Mouse (Mus musculus) forebrain, embryonic 11.5 days (tissue): ENCODE results near the gene Tubb2b. TPM values are rescaled to one million over a fixed set of nuclear protein-coding genes. Genes with fewer than 3 reads are reported as not detected.

Source experiments
- ATAC-seq: fragments of 200-750 bp; cut with Nextera tagmentation; replicated peaks from 2 replicates; pipeline ENCODE4 v1.8.0; 2017; ENCODE audit warnings: moderate TSS enrichment; ENCODE audit not compliant: low FRiP score
- DNase-seq: peaks from one replicate; pipeline ENCODE4 v3.0.0-alpha.2; 2017; ENCODE audit warnings: low spot score
- H3K27ac ChIP-seq: fragments of 300-500 bp; sonication (generic); 2 replicates; pipeline ENCODE4 v1.5.1; 2014; ENCODE audit warnings: low read depth, low read length
- H3K27me3 ChIP-seq: fragments of 300-500 bp; sonication (generic); 2 replicates; pipeline ENCODE4 v1.6.1; 2014; ENCODE audit warnings: mild to moderate bottlenecking, low read length, mixed read lengths; ENCODE audit not compliant: control insufficient read depth, insufficient read depth
- H3K36me3 ChIP-seq: fragments of 300-500 bp; sonication (generic); 2 replicates; pipeline ENCODE4 v1.6.1; 2014; ENCODE audit warnings: mild to moderate bottlenecking, low read length, moderate library complexity, mixed read lengths; ENCODE audit not compliant: control insufficient read depth, insufficient read depth
- H3K4me1 ChIP-seq: fragments of 300-500 bp; sonication (generic); replicated peaks from 2 replicates; pipeline ENCODE4 v1.6.1; 2014; ENCODE audit warnings: low read length, mixed read lengths; ENCODE audit not compliant: control insufficient read depth, insufficient read depth
- H3K4me2 ChIP-seq: fragments of 300-500 bp; sonication (generic); 2 replicates; pipeline ENCODE4 v1.6.1; 2014; ENCODE audit warnings: low read depth, mild to moderate bottlenecking, low read length, moderate library complexity, mixed read lengths; ENCODE audit not compliant: severe bottlenecking
- H3K4me3 ChIP-seq: fragments of 300-500 bp; sonication (generic); 2 replicates; pipeline ENCODE4 v1.5.1; 2014; ENCODE audit warnings: low read depth, low read length
- H3K9ac ChIP-seq: fragments of 300-500 bp; sonication (generic); 2 replicates; pipeline ENCODE4 v1.6.1; 2014; ENCODE audit warnings: low read length
- H3K9me3 ChIP-seq: fragments of 300-500 bp; sonication (generic); 2 replicates; pipeline ENCODE4 v1.6.1; 2016; ENCODE audit warnings: low read length, mixed read lengths; ENCODE audit not compliant: control insufficient read depth
- WGBS: fragments of 180-500 bp; shearing (Covaris S2); extraction: QIAGEN DNeasy Blood & Tissue Kit; methylation state at CpG from one replicate; pipeline ENCODE4 v1.1.7; 2014; 5-methylcytosine and 5-hydroxymethylcytosine counted together
- polyA plus RNA-seq: library from polyadenylated mRNA; unstranded; fragments of >200 nt; fragmentation: Nextera tagmentation; extraction: Ambion mirVana; gene quantifications from 2 replicates; pipeline ENCODE4 v1.2.1, GENCODE M21; 2014

Tubb2b gene
- polyA plus RNA-seq, 1 experiment from 2014 or later: 232 TPM

DNA sequence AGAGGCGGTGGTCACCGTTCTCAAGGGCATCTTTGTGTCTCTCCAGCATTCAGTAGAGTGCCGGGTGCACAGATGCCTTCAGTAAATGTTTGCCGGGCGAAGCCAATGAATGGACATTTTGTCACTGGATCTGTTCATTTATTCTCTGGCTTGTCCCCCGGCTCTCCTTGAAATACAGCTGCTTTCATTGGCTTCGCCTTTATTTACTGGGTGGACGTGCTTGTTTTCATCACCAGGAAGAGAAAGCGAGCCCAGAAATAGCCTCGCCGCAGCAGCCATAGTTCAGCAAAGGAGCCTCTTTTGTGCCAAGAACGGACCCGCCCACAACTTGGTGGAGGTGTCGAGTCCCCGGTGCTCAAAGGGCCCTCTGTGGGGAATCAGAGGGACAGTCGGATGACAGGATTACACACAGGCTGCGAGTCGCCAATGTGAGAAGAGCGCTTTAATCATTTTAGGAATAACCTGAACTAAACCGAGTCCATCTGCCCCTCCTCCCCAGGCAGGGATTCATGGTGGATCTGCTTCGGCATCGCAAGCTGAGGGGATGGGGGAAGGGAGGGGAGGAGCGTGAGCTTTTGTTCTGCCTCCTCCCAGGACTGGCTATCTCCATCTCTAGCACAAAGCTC, 18.6 kb upstream of the Tubb2b start:
- peak; percentile 90 for ATAC-seq
- Histone ChIP-seq H3K4me2 (peak overlapping the region; percentile 63), H3K4me3 (peak overlapping the region; percentile 27), H3K9ac (peak overlapping the region; percentile 66), H3K27ac (peak overlapping the region; percentile 100), H3K27me3 (no peaks in the 10 kb centered on the region), H3K36me3 (no peaks in the 10 kb centered on the region), H3K9me3 (no peaks in the 10 kb centered on the region), H3K4me1 (peaks cover 25% of the 10 kb centered on the region)
- peak; percentile 90 for DNase-seq
- WGBS: under 1% methylated on average over 23 of the region's 23 CpGs

DNA sequence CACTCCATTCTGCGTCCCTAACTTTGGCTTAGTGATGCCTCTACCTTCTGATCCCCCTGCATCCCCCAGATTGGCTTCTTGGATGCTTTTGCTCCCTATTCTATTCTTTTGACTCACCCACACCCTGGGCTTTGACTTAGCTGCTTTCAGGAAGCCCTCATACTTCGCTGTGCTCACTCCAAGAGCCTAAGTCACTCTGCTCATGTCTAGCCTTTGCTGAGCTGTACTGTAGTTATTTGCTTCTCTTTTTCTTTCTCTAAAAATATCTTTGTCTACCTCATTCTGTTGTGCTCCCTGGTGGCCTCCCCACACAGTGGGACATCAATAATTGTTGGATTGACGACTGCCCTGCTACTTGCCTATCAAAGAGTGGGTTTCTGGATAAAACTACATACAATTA, 17.9 kb upstream of the Tubb2b start:
- H3K4me1 ChIP-seq: peaks cover 25% of the 10 kb centered on the region

DNA sequence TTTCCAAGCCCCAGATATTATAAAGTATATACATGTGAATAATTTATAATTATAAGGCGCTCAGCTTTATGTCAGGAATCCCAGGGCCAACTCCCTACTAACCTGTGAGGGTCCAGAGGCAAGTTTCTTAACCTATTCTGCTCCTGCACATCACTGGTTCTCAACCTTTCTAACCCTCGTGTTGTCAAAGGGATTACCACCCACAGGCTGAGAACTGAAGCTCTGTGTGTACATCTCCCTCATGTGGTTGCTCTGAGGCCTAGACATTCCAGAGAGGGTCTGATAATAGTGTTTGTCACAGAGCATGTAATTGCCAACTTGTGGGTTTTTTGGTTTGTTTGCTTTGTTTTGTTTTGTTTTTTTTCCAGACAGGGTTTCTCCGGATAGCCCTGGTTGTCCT, 16.6 kb upstream of the Tubb2b start:
- DNase-seq: no peak
- no peak overlapping the region for H3K9ac ChIP-seq

More for the DNA sequence above, 17.9 kb upstream of the Tubb2b start:
- peak overlapping the region; percentile 63 for H3K4me2 ChIP-seq
- H3K9me3 ChIP-seq: no peaks in the 10 kb centered on the region
- H3K36me3 ChIP-seq: no peaks in the 10 kb centered on the region
- no peaks in the 10 kb centered on the region for H3K27me3 ChIP-seq
- ATAC-seq (no peak; the same call in 1 of the 2 replicates), DNase-seq (no peak)
- H3K27ac ChIP-seq: peak overlapping the region; percentile 100
- WGBS: 38% methylated on average over 3 of the region's 3 CpGs
- no peak overlapping the region for H3K4me3 ChIP-seq
- peak overlapping the region; percentile 66 for H3K9ac ChIP-seq

DNA sequence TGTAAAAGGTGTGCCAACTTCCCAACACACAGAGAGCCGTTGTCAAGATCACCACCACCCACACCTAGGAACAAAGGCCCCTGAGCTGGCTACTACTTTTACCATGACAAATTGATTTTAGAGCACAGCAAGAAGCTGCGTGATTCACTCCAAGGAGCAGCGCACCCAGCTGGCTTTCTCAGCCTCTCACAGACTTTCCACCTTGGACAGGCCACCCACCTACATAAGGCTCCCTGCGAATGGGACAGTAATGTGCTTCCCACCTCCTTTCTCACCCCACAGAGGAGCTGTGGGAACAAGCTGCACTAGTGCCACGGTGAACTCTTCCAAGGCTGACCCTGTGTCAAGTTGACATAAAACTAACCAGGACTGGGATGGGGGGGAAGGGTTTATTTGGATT, 13.1 kb upstream of the Tubb2b start:
- ATAC-seq (no peak), DNase-seq (no peak)
- Histone ChIP-seq H3K4me3 (no peak overlapping the region), H3K36me3 (no peaks in the 10 kb centered on the region), H3K9ac (no peak overlapping the region), H3K27ac (no peak overlapping the region), H3K27me3 (no peaks in the 10 kb centered on the region), H3K4me1 (peaks cover 8% of the 10 kb centered on the region), H3K4me2 (no peak overlapping the region), H3K9me3 (no peaks in the 10 kb centered on the region)
- WGBS: 75% methylated on average over 5 of the region's 5 CpGs

More for the DNA sequence above, 16.6 kb upstream of the Tubb2b start:
- no peak overlapping the region for H3K27ac ChIP-seq
- H3K4me3 ChIP-seq: no peak overlapping the region
- no peaks in the 10 kb centered on the region for H3K9me3 ChIP-seq
- no peak overlapping the region for H3K4me2 ChIP-seq
- H3K27me3 ChIP-seq: no peaks in the 10 kb centered on the region
- 60% methylated on average over 3 of the region's 3 CpGs for WGBS
- H3K36me3 ChIP-seq: no peaks in the 10 kb centered on the region
- H3K4me1 ChIP-seq: peaks cover 23% of the 10 kb centered on the region
- no peak for ATAC-seq

DNA sequence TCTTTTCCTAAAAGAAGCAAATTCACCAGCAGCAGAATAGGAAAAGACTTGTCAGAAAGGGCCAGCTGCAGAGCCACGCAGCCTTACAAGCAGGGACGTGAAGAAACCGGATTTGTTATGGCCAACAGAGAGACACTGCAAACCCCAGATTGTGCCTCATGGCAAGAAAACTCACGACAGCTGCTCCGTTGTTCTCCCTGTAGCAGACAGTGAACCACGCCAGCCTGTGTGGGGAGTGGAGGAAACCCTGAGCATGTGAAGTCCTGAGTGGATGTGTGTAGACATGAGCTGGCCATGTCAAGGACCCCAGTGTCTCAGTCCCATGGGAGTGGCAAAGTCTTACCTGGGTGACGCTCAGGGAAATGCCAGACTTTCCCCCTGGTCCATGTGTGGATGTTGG, 6.3 kb upstream of the Tubb2b start:
- H3K9me3 ChIP-seq: no peaks in the 10 kb centered on the region
- no peak overlapping the region for H3K4me2 ChIP-seq
- ATAC-seq: no peak
- peaks cover 12% of the 10 kb centered on the region for H3K4me1 ChIP-seq
- no peaks in the 10 kb centered on the region for H3K36me3 ChIP-seq
- no peak overlapping the region for H3K4me3 ChIP-seq
- no peak overlapping the region for H3K27ac ChIP-seq
- no peaks in the 10 kb centered on the region for H3K27me3 ChIP-seq
- no peak overlapping the region for H3K9ac ChIP-seq
- DNase-seq: no peak
- WGBS: 76% methylated on average over 7 of the region's 7 CpGs

DNA sequence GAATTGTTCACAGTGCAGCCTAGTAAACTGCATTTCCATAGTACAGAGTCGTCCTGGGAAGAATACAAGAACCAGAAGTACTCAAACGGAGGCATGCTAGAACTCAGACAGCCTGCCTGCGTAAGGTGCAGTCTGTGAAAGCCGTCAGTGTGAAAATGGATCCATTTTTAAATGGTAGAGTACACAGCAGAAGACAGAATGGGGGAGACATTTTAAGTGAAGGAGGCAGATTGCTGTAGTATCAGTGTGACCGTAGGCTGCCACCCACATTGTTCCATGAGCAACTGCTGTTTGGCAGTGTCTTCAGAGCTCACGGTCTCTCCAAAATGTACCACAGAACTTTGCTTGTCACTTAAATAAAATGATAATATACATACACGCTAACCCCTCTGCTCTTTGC, 4.0 kb upstream of the Tubb2b start:
- peak overlapping the region; percentile 80; the same call in 1 of the 2 replicates for H3K4me2 ChIP-seq
- peak overlapping the region; percentile 93; the same call in 1 of the 2 replicates for H3K4me3 ChIP-seq
- WGBS: 18% methylated on average over 7 of the region's 7 CpGs
- peaks cover 14% of the 10 kb centered on the region for H3K4me1 ChIP-seq
- no peak for ATAC-seq
- no peak for DNase-seq
- H3K9me3 ChIP-seq: no peaks in the 10 kb centered on the region
- peak overlapping the region; percentile 100 for H3K27ac ChIP-seq
- H3K36me3 ChIP-seq: no peaks in the 10 kb centered on the region
- H3K9ac ChIP-seq: peak overlapping the region; percentile 80
- H3K27me3 ChIP-seq: no peaks in the 10 kb centered on the region

DNA sequence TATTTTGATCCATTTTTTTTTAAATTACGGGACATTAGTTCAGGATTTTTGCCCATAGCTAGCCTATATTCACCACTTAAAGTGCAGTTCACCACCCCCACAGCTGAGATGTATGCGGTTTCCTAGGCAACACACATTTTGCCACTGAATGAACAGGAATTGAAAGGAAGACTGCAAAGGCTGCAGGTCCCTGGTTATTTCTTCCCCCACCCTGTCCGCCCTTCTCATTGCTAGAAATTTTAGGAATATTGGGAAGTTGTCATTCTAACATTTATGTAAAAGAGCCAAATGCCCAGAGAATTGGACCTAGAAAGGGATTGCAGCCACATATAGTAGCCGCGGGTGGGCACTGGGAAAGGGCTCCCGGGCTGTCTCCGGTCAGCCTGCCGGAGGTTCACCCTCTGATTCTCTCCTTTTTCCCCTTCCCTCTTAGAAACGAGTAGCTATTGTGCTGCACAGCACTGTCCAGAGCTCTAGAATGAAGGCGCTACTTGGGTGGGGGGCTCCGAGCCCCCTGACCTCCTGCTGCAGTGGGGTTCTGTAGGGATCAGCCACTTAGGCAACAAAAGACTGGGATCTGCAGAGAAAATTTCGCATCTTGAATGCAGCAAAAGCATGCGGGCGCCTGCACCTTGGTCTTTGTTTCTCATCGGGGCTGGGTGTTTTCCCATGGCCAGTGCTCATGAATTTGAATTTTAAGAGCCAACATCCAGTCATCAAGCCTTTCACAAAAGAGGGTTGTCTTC, 3.2 kb upstream of the Tubb2b start:
- Histone ChIP-seq H3K4me2 (peak overlapping the region; percentile 80), H3K27ac (peak overlapping the region; percentile 100), H3K4me1 (peaks cover 14% of the 10 kb centered on the region), H3K27me3 (no peaks in the 10 kb centered on the region), H3K9me3 (no peaks in the 10 kb centered on the region), H3K9ac (peak overlapping the region; percentile 80), H3K4me3 (peak overlapping the region; percentile 93), H3K36me3 (peaks cover 2% of the 10 kb centered on the region; the same call in 1 of the 2 replicates)
- ATAC-seq (peak; percentile 34), DNase-seq (peak; percentile 83)
- WGBS: 1% methylated on average over 15 of the region's 15 CpGs

DNA sequence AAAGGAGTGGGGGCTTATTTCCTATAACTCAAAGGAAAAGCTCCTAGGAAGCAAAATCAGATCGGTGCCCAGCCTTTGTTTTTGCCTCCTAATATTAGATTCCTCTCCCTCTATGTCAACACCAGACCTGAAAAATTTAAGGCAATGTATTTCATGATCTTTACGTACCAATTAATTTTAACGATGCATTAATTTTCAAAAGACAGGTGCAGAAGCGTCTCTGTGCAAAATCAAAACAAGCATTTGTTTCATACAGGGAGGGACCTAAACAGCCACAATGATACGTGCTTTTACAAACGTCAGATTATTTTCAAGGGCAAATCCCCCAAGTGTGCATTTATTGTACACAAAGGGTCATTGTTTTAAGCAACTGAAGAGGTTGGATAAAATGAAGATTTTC, 2.6 kb upstream of the Tubb2b start:
- no peak for ATAC-seq
- no peaks in the 10 kb centered on the region for H3K27me3 ChIP-seq
- H3K27ac ChIP-seq: peak overlapping the region; percentile 100
- peaks cover 14% of the 10 kb centered on the region for H3K4me1 ChIP-seq
- 6% methylated on average over 6 of the region's 6 CpGs for WGBS
- H3K36me3 ChIP-seq: peaks cover 2% of the 10 kb centered on the region; the same call in 1 of the 2 replicates
- peak overlapping the region; percentile 93 for H3K4me3 ChIP-seq
- no peak for DNase-seq
- H3K9me3 ChIP-seq: no peaks in the 10 kb centered on the region
- peak overlapping the region; percentile 80 for H3K4me2 ChIP-seq
- peak overlapping the region; percentile 94 for H3K9ac ChIP-seq
